Mouse (Mus musculus) CH12.LX (cell line): ENCODE data around the gene Mctp1. TPM values are rescaled to one million over a fixed set of nuclear protein-coding genes. Genes with fewer than 3 reads are reported as not detected.
"Not testable (repeated sequence)": the region's sequence is repeated elsewhere in the genome, so short reads cannot be mapped to it uniquely, and the experiment has no call there.

ENCODE experiments used
- DNase-seq: peaks from one replicate; pipeline ENCODE4 v3.0.0-alpha.2; 2013; ENCODE audit errors: extremely low read depth
- H3K27ac ChIP-seq: 2 replicates; pipeline ENCODE4 v1.5.1; 2012; ENCODE audit warnings: low read depth, mild to moderate bottlenecking, control low read depth, moderate library complexity; ENCODE audit not compliant: insufficient read depth
- H3K27me3 ChIP-seq: replicated peaks from 2 replicates; pipeline ENCODE3; 2012; ENCODE audit warnings: inconsistent platforms
- H3K36me3 ChIP-seq, 2 experiments: replicated peaks in 1 of 2; 2 replicates each; pipeline versions ENCODE3 to v1.6.1; 2012; ENCODE audit warnings: inconsistent platforms in 1 of 2, low read length in 1 of 2, mild to moderate bottlenecking in 1 of 2, mixed read lengths in 1 of 2, moderate library complexity in 1 of 2; ENCODE audit not compliant: control insufficient read depth in 1 of 2, insufficient read depth in 1 of 2
- H3K4me1 ChIP-seq, 2 experiments: 2 replicates each; pipeline ENCODE4 v1.6.1; 2012; ENCODE audit warnings: inconsistent platforms in 1 of 2, moderate library complexity in 1 of 2; ENCODE audit not compliant: insufficient read depth in 2 of 2, control insufficient read depth in 1 of 2
- H3K4me2 ChIP-seq: 2 replicates; pipeline ENCODE4 v1.6.1; 2012; ENCODE audit warnings: low read depth, mild to moderate bottlenecking, control low read depth; ENCODE audit not compliant: poor library complexity, insufficient read depth, severe bottlenecking
- H3K4me3 ChIP-seq, 3 experiments: fragments of 150-350 bp in 1 of 3; sonication (generic) in 1 of 3; replicated peaks in 1 of 3; 2 replicates each; pipeline versions ENCODE3 to v1.5.1; 2011 to 2012; ENCODE audit warnings: low read depth in 2 of 3, low read length in 2 of 3, mild to moderate bottlenecking in 2 of 3, moderate library complexity in 2 of 3, control low read depth in 1 of 3, improper control_type of control experiment in 1 of 3, inconsistent platforms in 1 of 3, mixed read lengths in 1 of 3; ENCODE audit not compliant: poor library complexity in 1 of 3
- H3K79me2 ChIP-seq: replicated peaks from 2 replicates; pipeline ENCODE4 v1.6.1; 2012; ENCODE audit warnings: mild to moderate bottlenecking, moderate library complexity; ENCODE audit not compliant: control insufficient read depth, poor library complexity, insufficient read depth, severe bottlenecking; ENCODE audit errors: extremely low read depth
- H3K9ac ChIP-seq: 2 replicates; pipeline ENCODE4 v1.6.1; 2012; ENCODE audit warnings: low read depth, mild to moderate bottlenecking, control low read depth, moderate library complexity; ENCODE audit not compliant: insufficient read depth
- H3K9me3 ChIP-seq: replicated peaks from 2 replicates; pipeline ENCODE3; 2012; ENCODE audit warnings: low read length, inconsistent platforms, mixed read lengths
- BHLHE40 ChIP-seq: IDR thresholded peaks from 2 replicates; pipeline ENCODE4 v1.6.1; 2011; ENCODE audit warnings: mild to moderate bottlenecking, low read depth, low read length, improper control_type of control experiment
- CHD1 ChIP-seq: IDR thresholded peaks from 2 replicates; pipeline ENCODE4 v1.6.1; 2012; ENCODE audit warnings: low read depth, low read length, improper control_type of control experiment, inconsistent platforms
- ETS1 ChIP-seq: conservative IDR thresholded peaks from 2 replicates; pipeline ENCODE4 v1.6.1; 2012; ENCODE audit warnings: low read depth, mild to moderate bottlenecking, inconsistent platforms, low read length, improper control_type of control experiment, moderate library complexity
- HCFC1 ChIP-seq: IDR thresholded peaks from 2 replicates; pipeline ENCODE4 v1.6.1; 2012; ENCODE audit warnings: low read depth, mild to moderate bottlenecking, inconsistent platforms, low read length, improper control_type of control experiment
- MAZ ChIP-seq: IDR thresholded peaks from 2 replicates; pipeline ENCODE4 v1.6.1; 2012; ENCODE audit warnings: low read depth, mild to moderate bottlenecking, inconsistent platforms, low read length, improper control_type of control experiment, moderate library complexity
- UBTF ChIP-seq: IDR thresholded peaks from 2 replicates; pipeline ENCODE4 v1.6.1; 2012; ENCODE audit warnings: low read depth, mild to moderate bottlenecking, inconsistent platforms, low read length, improper control_type of control experiment, moderate library complexity
- dilution Hi-C: fragments of 300-500 bp; cut with MboI; formaldehyde crosslinking; loops from 2 replicates; pipeline ENCODE4 v1.14.3; 2020; ENCODE audit warnings: low sequenced_read_pairs; ENCODE audit not compliant: extremely low pct_unique_long_range_greater_than_20kb, extremely low pct_ligation_motif_present
- in situ Hi-C: fragments of 300-500 bp; cut with MboI; formaldehyde crosslinking; loops from 3 replicates; pipeline ENCODE4 v1.14.3; 2019; ENCODE audit warnings: low sequenced_read_pairs, low pct_ligation_motif_present, low pct_unique_long_range_greater_than_20kb, mixed read lengths
- polyA plus RNA-seq: library from polyadenylated mRNA; unstranded; fragments of >175 nt; gene quantifications from 2 replicates; pipeline ENCODE4 v1.2.1, GENCODE M21; 2012; ENCODE audit warnings: low read depth; ENCODE audit not compliant: insufficient read length
- total RNA-seq, 2 experiments: library from RNA; depleted of rRNA; stranded (reverse); fragments of 300-350 nt in 1 of 2; fragments of >200 nt in 1 of 2; gene quantifications; 2 replicates each; pipeline ENCODE4 v1.2.3; 2012 to 2014

The Mctp1 gene
- total RNA-seq (2012; rRNA removed) (2.4 and 3.0 TPM in 2 replicates), total RNA-seq (2014; rRNA removed) (3.7 and 4.5 TPM in 2 replicates), polyA plus RNA-seq (5.0 and 5.3 TPM in 2 replicates)

DNA sequence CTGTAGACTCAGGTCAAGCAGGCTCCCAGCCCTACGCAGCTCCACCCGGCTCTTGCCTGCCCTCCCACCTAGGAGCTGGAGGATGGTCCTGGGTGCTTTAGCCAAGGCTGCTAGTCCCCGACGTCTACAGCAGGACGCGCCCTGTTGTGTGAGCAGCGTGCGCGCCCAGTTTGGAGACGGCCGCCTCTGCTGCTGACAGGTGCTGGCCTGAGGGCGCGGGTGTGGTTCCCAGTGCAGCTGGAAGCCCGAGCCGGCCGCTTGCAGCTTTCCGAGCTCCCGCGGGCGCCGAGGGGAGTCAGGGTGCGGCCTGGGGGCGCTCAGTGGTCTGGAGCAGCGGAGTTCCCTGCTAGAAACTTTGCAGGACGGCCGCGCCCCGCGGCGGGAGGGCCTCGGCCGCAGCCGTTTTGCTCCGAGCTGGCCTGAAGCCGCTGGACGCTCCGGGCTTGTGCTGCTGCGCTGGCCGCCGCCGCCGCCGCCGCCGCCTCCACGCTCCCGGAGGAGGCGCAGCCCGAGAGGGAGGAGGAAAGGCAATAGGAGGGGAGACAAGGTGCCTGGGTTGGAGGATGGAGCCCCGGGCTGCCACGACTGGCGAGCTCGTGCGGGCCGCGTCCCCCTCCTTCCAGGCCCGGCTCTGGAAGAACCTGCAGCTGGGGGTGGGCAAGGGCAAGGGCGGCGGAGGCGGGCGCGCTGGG is at the start of gene Mctp1:
Gene Mctp1 (plus strand): TSS at position 564 of the 692 bp plus-strand sequence.
- Histone ChIP-seq H3K9ac (no peak within 1 kb of the TSS), H3K4me2 (no peak within 1 kb of the TSS), H3K4me3 (no peak within 1 kb of the TSS), H3K27ac (no peak within 1 kb of the TSS), H3K4me1 (peaks cover 6 to 14% of the 10 kb centered on the region in 2 experiments; a peak in 2 of 4 replicates), H3K27me3 (no peaks in the 10 kb centered on the region), H3K36me3 (no peaks in the 10 kb centered on the region), H3K79me2 (no peaks in the 10 kb centered on the region), H3K9me3 (peaks cover 5% of the 10 kb centered on the region)
- dilution Hi-C loops (no loop called here), in situ Hi-C loops (no loop called here)
- DNase-seq, result no peak
- TF ChIP-seq MAZ (no peak), BHLHE40 (no peak), ETS1 (no peak), UBTF (no peak), HCFC1 (no peak)

DNA sequence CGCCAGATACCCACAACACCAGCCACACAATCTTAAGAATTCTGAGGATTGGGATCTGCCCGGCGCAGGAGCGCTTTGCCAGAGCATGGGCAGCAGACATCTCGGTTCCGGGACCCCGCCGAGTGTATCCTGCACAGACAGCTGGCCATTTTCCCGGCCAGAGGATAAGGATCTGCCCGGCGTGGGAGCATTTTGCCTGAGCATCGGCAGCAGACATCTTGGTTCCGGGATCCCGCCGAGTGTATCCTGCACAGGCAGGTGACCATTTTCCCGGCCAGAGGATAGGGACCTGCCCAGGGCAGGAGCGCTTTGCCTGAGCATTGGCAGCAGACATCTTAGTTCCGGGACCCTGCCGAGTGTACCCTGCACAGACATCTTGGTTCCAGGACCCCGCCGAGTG is 38.4 kb upstream of the Mctp1 start:
- H3K79me2 ChIP-seq, H3K9me3 ChIP-seq, H3K4me1 ChIP-seq, H3K36me3 ChIP-seq, DNase-seq, H3K4me2 ChIP-seq, H3K9ac ChIP-seq, dilution Hi-C loops, H3K4me3 ChIP-seq, in situ Hi-C loops, H3K27me3 ChIP-seq, H3K27ac ChIP-seq: not testable (repeated sequence)

DNA sequence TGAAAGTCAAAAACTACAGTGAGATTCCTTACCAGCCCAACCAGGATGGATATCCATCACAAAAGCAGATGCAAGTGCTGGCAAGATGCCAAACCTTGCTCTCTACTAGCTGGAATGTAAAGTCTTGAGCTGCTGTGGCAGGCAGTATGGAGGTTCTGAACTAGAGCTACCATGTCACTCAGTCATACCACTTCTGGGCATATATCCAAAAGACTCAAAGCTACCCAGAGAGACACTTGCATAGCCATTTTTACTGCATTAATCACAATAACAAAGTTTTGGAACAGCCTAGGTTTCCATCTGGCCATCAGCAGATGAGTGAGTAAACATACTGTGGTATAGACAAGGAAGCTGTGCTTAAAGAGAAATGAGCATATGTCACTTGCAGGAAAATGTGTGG is 25.6 kb upstream of the Mctp1 start:
- DNase-seq, result no peak
- H3K9ac ChIP-seq, result no peak overlapping the region
- H3K4me3 ChIP-seq, result no peak overlapping the region
- H3K4me2 ChIP-seq, result no peak overlapping the region
- no peaks in the 10 kb centered on the region for H3K79me2 ChIP-seq
- no peaks in the 10 kb centered on the region for H3K9me3 ChIP-seq
- no peak for TF ChIP-seq CHD1
- TF ChIP-seq HCFC1, result no peak
- H3K36me3 ChIP-seq, result no peaks in the 10 kb centered on the region
- H3K27ac ChIP-seq, result no peak overlapping the region
- in situ Hi-C loops (no loop called here), dilution Hi-C loops (no loop called here)
- H3K4me1 ChIP-seq, result no peaks in the 10 kb centered on the region
- H3K27me3 ChIP-seq, result no peaks in the 10 kb centered on the region
